Mouse (Mus musculus) adrenal gland, adult 8-10 months (tissue): Measurements from ENCODE around the gene Pde7b. TPM values are rescaled to one million over a fixed set of nuclear protein-coding genes. Genes with fewer than 3 reads are reported as not detected.

Experiments used
- DNase-seq: peaks from one replicate; pipeline ENCODE4 v3.0.0; 2022
- total RNA-seq, 4 experiments: library from RNA; stranded (reverse); gene quantifications; 2 replicates each; pipeline ENCODE4 v1.2.4; 2022

Pde7b gene
- total RNA-seq, 4 experiments from 2014 or later: 13.5 to 14.8 (median 14.5) TPM

GRCm38 (mm10) chr10:20722651-20723520, 2.0 kb downstream of the Pde7b start:
- DNase-seq: no peak

GRCm38 (mm10) chr10:20719201-20719600, 5.7 kb downstream of the Pde7b start:
- DNase-seq: no peak

GRCm38 (mm10) chr10:20700633-20701032, 24.2 kb downstream of the Pde7b start:
- no peak for DNase-seq

- no peak for DNase-seq
Measured at GRCm38 (mm10) chr10:20699874-20700273, 25.0 kb downstream of the Pde7b start.

- DNase-seq: no peak
Measured at GRCm38 (mm10) chr10:20695637-20696036, 29.2 kb downstream of the Pde7b start.

- DNase-seq: no peak
Measured at GRCm38 (mm10) chr10:20690002-20690401, 34.9 kb downstream of the Pde7b start.

- DNase-seq: no peak
Measured at GRCm38 (mm10) chr10:20684151-20684550, 40.7 kb downstream of the Pde7b start.

- no peak for DNase-seq
Measured at GRCm38 (mm10) chr10:20680986-20681385, 43.9 kb downstream of the Pde7b start.

GRCm38 (mm10) chr10:20675321-20675720, 49.6 kb downstream of the Pde7b start:
- DNase-seq: peak; percentile 18

- DNase-seq: peak; percentile 9
Measured at GRCm38 (mm10) chr10:20673798-20674197, 51.1 kb downstream of the Pde7b start.

GRCm38 (mm10) chr10:20672591-20672990, 52.3 kb downstream of the Pde7b start:
- no peak for DNase-seq

GRCm38 (mm10) chr10:20671621-20672020, 53.3 kb downstream of the Pde7b start:
- DNase-seq: no peak

GRCm38 (mm10) chr10:20670541-20670940, 54.3 kb downstream of the Pde7b start:
- DNase-seq: no peak

GRCm38 (mm10) chr10:20669467-20669866, 55.4 kb downstream of the Pde7b start:
- DNase-seq: no peak

GRCm38 (mm10) chr10:20668577-20668976, 56.3 kb downstream of the Pde7b start:
- no peak for DNase-seq

- DNase-seq: no peak
Measured at GRCm38 (mm10) chr10:20666655-20667054, 58.2 kb downstream of the Pde7b start.

- DNase-seq: no peak
Measured at GRCm38 (mm10) chr10:20662951-20663350, 61.9 kb downstream of the Pde7b start.

GRCm38 (mm10) chr10:20661684-20662083, 63.2 kb downstream of the Pde7b start:
- DNase-seq: no peak

- DNase-seq: no peak
Measured at GRCm38 (mm10) chr10:20659718-20660117, 65.2 kb downstream of the Pde7b start.

- no peak for DNase-seq
Measured at GRCm38 (mm10) chr10:20659268-20659667, 65.6 kb downstream of the Pde7b start.

- no peak for DNase-seq
Measured at GRCm38 (mm10) chr10:20658716-20659115, 66.2 kb downstream of the Pde7b start.

- no peak for DNase-seq
Measured at GRCm38 (mm10) chr10:20657316-20658081, 67.4 kb downstream of the Pde7b start.

GRCm38 (mm10) chr10:20654590-20654989, 70.3 kb downstream of the Pde7b start:
- no peak for DNase-seq

- DNase-seq: no peak
Measured at GRCm38 (mm10) chr10:20654187-20654586, 70.7 kb downstream of the Pde7b start.
